Mouse (Mus musculus): ENCODE measurements at regions not wholly inside any gene's neighbourhood (a gene's known extent, or its start where the extent isn't known, plus 50 kb on each side); places are given as distances from the start of the nearest gene placed in this dataset.

GRCm38 (mm10) chr16:85269681-85270080 is 96.1 kb upstream of the App start:
- Histone ChIP-seq H3K27me3 (replicated peaks) (no peaks in the 10 kb centered on the region), H3K27ac (replicated peaks) (no peak overlapping the region), H3K4me1 (no peaks in the 10 kb centered on the region), H3K4me3 (replicated peaks) (no peak overlapping the region), H3K36me3 (no peaks in the 10 kb centered on the region), H3K9ac (replicated peaks) (no peak overlapping the region), H3K9me3 (replicated peaks) (no peaks in the 10 kb centered on the region), H3K4me2 (no peak overlapping the region)
- WGBS = 88% methylated on average over 8 of the region's 8 CpGs
- ATAC-seq (ENCODE audit: low FRiP score) = no peak

GRCm38 (mm10) chr16:85259838-85260237 is 86.3 kb upstream of the App start:
- H3K27me3 ChIP-seq (replicated peaks) = no peaks in the 10 kb centered on the region
- 81% methylated on average over 4 of the region's 4 CpGs for WGBS
- H3K9me3 ChIP-seq (replicated peaks) = no peaks in the 10 kb centered on the region
- H3K36me3 ChIP-seq = no peaks in the 10 kb centered on the region
- H3K27ac ChIP-seq (replicated peaks) = no peak overlapping the region
- H3K4me1 ChIP-seq = no peaks in the 10 kb centered on the region
- no peak overlapping the region for H3K4me3 ChIP-seq (replicated peaks)
- no peak overlapping the region for H3K9ac ChIP-seq (replicated peaks)
- no peak overlapping the region for H3K4me2 ChIP-seq
- no peak for ATAC-seq (ENCODE audit: low FRiP score)

GRCm38 (mm10) chr16:85247301-85247700 is 73.7 kb upstream of the App start:
- H3K4me2 ChIP-seq = no peak overlapping the region
- no peak overlapping the region for H3K4me3 ChIP-seq (replicated peaks)
- WGBS = 80% methylated on average over 1 of the region's 1 CpGs
- H3K9me3 ChIP-seq (replicated peaks) = no peaks in the 10 kb centered on the region
- no peaks in the 10 kb centered on the region for H3K27me3 ChIP-seq (replicated peaks)
- no peaks in the 10 kb centered on the region for H3K36me3 ChIP-seq
- no peaks in the 10 kb centered on the region for H3K4me1 ChIP-seq
- no peak overlapping the region for H3K27ac ChIP-seq (replicated peaks)
- ATAC-seq (ENCODE audit: low FRiP score) = no peak
- H3K9ac ChIP-seq (replicated peaks) = no peak overlapping the region

- no peak overlapping the region for H3K27ac ChIP-seq (replicated peaks)
- no peaks in the 10 kb centered on the region for H3K4me1 ChIP-seq
- no peaks in the 10 kb centered on the region for H3K27me3 ChIP-seq (replicated peaks)
- H3K4me3 ChIP-seq (replicated peaks) = no peak overlapping the region
- H3K36me3 ChIP-seq = no peaks in the 10 kb centered on the region
- H3K4me2 ChIP-seq = no peak overlapping the region
- ATAC-seq (ENCODE audit: low FRiP score) = no peak
- H3K9me3 ChIP-seq (replicated peaks) = no peaks in the 10 kb centered on the region
- WGBS = 94% methylated on average over 1 of the region's 1 CpGs
- no peak overlapping the region for H3K9ac ChIP-seq (replicated peaks)
Observed at GRCm38 (mm10) chr16:85233037-85233436, 59.5 kb upstream of the App start.

- WGBS = 75% methylated on average over 6 of the region's 6 CpGs
- Histone ChIP-seq H3K36me3 (no peaks in the 10 kb centered on the region), H3K4me3 (replicated peaks) (no peak overlapping the region), H3K27me3 (replicated peaks) (no peaks in the 10 kb centered on the region), H3K4me1 (no peaks in the 10 kb centered on the region), H3K4me2 (no peak overlapping the region), H3K9me3 (replicated peaks) (no peaks in the 10 kb centered on the region), H3K9ac (replicated peaks) (no peak overlapping the region), H3K27ac (replicated peaks) (no peak overlapping the region)
- ATAC-seq (ENCODE audit: low FRiP score) = no peak
Observed at GRCm38 (mm10) chr16:85231908-85232467, 58.4 kb upstream of the App start.

GRCm38 (mm10) chr16:85231330-85231729 is 57.8 kb upstream of the App start:
- no peak overlapping the region for H3K4me3 ChIP-seq (replicated peaks)
- H3K9me3 ChIP-seq (replicated peaks) = no peaks in the 10 kb centered on the region
- H3K27ac ChIP-seq (replicated peaks) = no peak overlapping the region
- no peak overlapping the region for H3K9ac ChIP-seq (replicated peaks)
- no peaks in the 10 kb centered on the region for H3K4me1 ChIP-seq
- no peak overlapping the region for H3K4me2 ChIP-seq
- 67% methylated on average over 2 of the region's 2 CpGs for WGBS
- no peaks in the 10 kb centered on the region for H3K36me3 ChIP-seq
- H3K27me3 ChIP-seq (replicated peaks) = no peaks in the 10 kb centered on the region
- ATAC-seq (ENCODE audit: low FRiP score) = no peak

GRCm38 (mm10) chr16:85224325-85224724 is 50.8 kb upstream of the App start:
- Histone ChIP-seq H3K9me3 (replicated peaks) (no peaks in the 10 kb centered on the region), H3K4me1 (no peaks in the 10 kb centered on the region), H3K9ac (replicated peaks) (no peak overlapping the region), H3K27me3 (replicated peaks) (no peaks in the 10 kb centered on the region), H3K4me2 (no peak overlapping the region), H3K4me3 (replicated peaks) (no peak overlapping the region), H3K27ac (replicated peaks) (no peak overlapping the region), H3K36me3 (no peaks in the 10 kb centered on the region)
- no peak for ATAC-seq (ENCODE audit: low FRiP score)
- WGBS = 87% methylated on average over 2 of the region's 2 CpGs

Data from neural tube, embryonic 15.5 days (tissue).